Mouse (Mus musculus) kidney, postnatal 0 days (tissue): ENCODE measurements around the gene Lsm12. TPM values are rescaled to one million over a fixed set of nuclear protein-coding genes. Genes with fewer than 3 reads are reported as not detected.
A peak's percentile ranks its signal among the peaks of the same experiment; 100 is the strongest.

ENCODE experiments used
- ATAC-seq: fragments of 200-750 bp; cut with Nextera tagmentation; replicated peaks from 2 replicates; pipeline ENCODE4 v1.8.0; 2017; ENCODE audit warnings: low read depth, moderate number of reproducible peaks, moderate TSS enrichment, moderate library complexity; ENCODE audit not compliant: low FRiP score
- DNase-seq: peaks from one replicate; pipeline ENCODE4 v3.0.0-alpha.2; 2016; ENCODE audit warnings: low spot score
- H3K27ac ChIP-seq: fragments of 300-500 bp; sonication (generic); 2 replicates; pipeline ENCODE4 v1.5.1; 2014; ENCODE audit warnings: mild to moderate bottlenecking
- H3K27me3 ChIP-seq: fragments of 300-500 bp; sonication (generic); 2 replicates; pipeline ENCODE4 v1.6.1; 2014; ENCODE audit warnings: low read length, mixed read lengths; ENCODE audit not compliant: insufficient read depth
- H3K36me3 ChIP-seq: fragments of 300-500 bp; sonication (generic); 2 replicates; pipeline ENCODE4 v1.6.1; 2014; ENCODE audit warnings: low read length, mixed read lengths; ENCODE audit not compliant: insufficient read depth
- H3K4me1 ChIP-seq: fragments of 300-500 bp; sonication (generic); replicated peaks from 2 replicates; pipeline ENCODE4 v1.6.1; 2014; ENCODE audit warnings: antibody characterized with exemption, low read length, mixed read lengths; ENCODE audit not compliant: insufficient read depth
- H3K4me2 ChIP-seq: fragments of 300-500 bp; sonication (generic); 2 replicates; pipeline ENCODE4 v1.6.1; 2014; ENCODE audit warnings: mild to moderate bottlenecking, low read length, moderate library complexity, mixed read lengths
- H3K4me3 ChIP-seq: fragments of 300-500 bp; sonication (generic); replicated peaks from 2 replicates; pipeline ENCODE4 v1.5.1; 2014; ENCODE audit warnings: low read depth, low read length
- H3K9ac ChIP-seq: fragments of 300-500 bp; sonication (generic); 2 replicates; pipeline ENCODE4 v1.6.1; 2014; ENCODE audit warnings: low read depth, low read length
- H3K9me3 ChIP-seq: fragments of 300-500 bp; sonication (generic); replicated peaks from 2 replicates; pipeline ENCODE4 v1.6.1; 2016; ENCODE audit warnings: low read length, inconsistent platforms, mixed read lengths
- CTCF ChIP-seq: IDR thresholded peaks from 2 replicates; pipeline ENCODE4 v1.5.1; 2016; ENCODE audit warnings: antibody characterized with exemption, low read depth, mild to moderate bottlenecking, moderate library complexity
- WGBS: fragments of 180-500 bp; shearing (Covaris S2); extraction: QIAGEN DNeasy Blood & Tissue Kit; methylation state at CpG from one replicate; pipeline ENCODE4 v1.1.7; 2014; 5-methylcytosine and 5-hydroxymethylcytosine counted together
- polyA plus RNA-seq: library from polyadenylated mRNA; unstranded; fragments of >200 nt; fragmentation: Nextera tagmentation; extraction: Ambion mirVana; gene quantifications from 2 replicates; pipeline ENCODE4 v1.2.1, GENCODE M21; 2015

The Lsm12 gene
- polyA plus RNA-seq, 1 experiment from 2014 or later = 123 TPM

GRCm38 (mm10) chr11:102201408-102201821 is 16.3 kb upstream of the Lsm12 start:
- no peak overlapping the region for H3K9ac ChIP-seq
- WGBS = 78% methylated on average over 12 of the region's 12 CpGs
- no peaks in the 10 kb centered on the region for H3K9me3 ChIP-seq
- H3K4me3 ChIP-seq = no peak overlapping the region
- H3K36me3 ChIP-seq = peaks cover 60% of the 10 kb centered on the region
- H3K4me2 ChIP-seq = no peak overlapping the region
- ATAC-seq (no peak), DNase-seq (no peak)
- no peak overlapping the region for H3K27ac ChIP-seq
- no peaks in the 10 kb centered on the region for H3K27me3 ChIP-seq
- no peaks in the 10 kb centered on the region for H3K4me1 ChIP-seq
- TF ChIP-seq CTCF = peak; percentile 46

- H3K27me3 ChIP-seq = no peaks in the 10 kb centered on the region
- H3K36me3 ChIP-seq = peaks cover 62% of the 10 kb centered on the region
- H3K9ac ChIP-seq = no peak overlapping the region
- DNase-seq (no peak), ATAC-seq (no peak)
- TF ChIP-seq CTCF = no peak
- H3K27ac ChIP-seq = no peak overlapping the region
- no peaks in the 10 kb centered on the region for H3K9me3 ChIP-seq
- no peak overlapping the region for H3K4me2 ChIP-seq
- WGBS = 44% methylated on average over 9 of the region's 9 CpGs
- H3K4me3 ChIP-seq = no peak overlapping the region
- H3K4me1 ChIP-seq = no peaks in the 10 kb centered on the region
Measured at GRCm38 (mm10) chr11:102199856-102200255, 14.8 kb upstream of the Lsm12 start.

GRCm38 (mm10) chr11:102198245-102198644 is 13.1 kb upstream of the Lsm12 start:
- Histone ChIP-seq H3K27ac (no peak overlapping the region), H3K4me1 (no peaks in the 10 kb centered on the region), H3K27me3 (no peaks in the 10 kb centered on the region), H3K36me3 (peaks cover 57% of the 10 kb centered on the region), H3K4me2 (no peak overlapping the region), H3K4me3 (no peak overlapping the region), H3K9me3 (no peaks in the 10 kb centered on the region), H3K9ac (no peak overlapping the region)
- ATAC-seq = no peak
- 77% methylated on average over 6 of the region's 6 CpGs for WGBS
- peak; percentile 17; the same call in 1 of the 2 replicates for TF ChIP-seq CTCF
- DNase-seq = no peak

GRCm38 (mm10) chr11:102196018-102196797 is 11.1 kb upstream of the Lsm12 start:
- no peak for TF ChIP-seq CTCF
- Histone ChIP-seq H3K9me3 (no peaks in the 10 kb centered on the region), H3K4me2 (no peak overlapping the region), H3K27me3 (no peaks in the 10 kb centered on the region), H3K36me3 (peaks cover 46% of the 10 kb centered on the region), H3K9ac (no peak overlapping the region), H3K4me3 (no peak overlapping the region), H3K4me1 (no peaks in the 10 kb centered on the region), H3K27ac (no peak overlapping the region)
- ATAC-seq = no peak
- 87% methylated on average over 21 of the region's 21 CpGs for WGBS
- no peak for DNase-seq

GRCm38 (mm10) chr11:102193657-102194440 is 8.8 kb upstream of the Lsm12 start:
- no peak for ATAC-seq
- no peak for DNase-seq
- 74% methylated on average over 9 of the region's 9 CpGs for WGBS
- no peak overlapping the region for H3K4me2 ChIP-seq
- H3K4me3 ChIP-seq = no peak overlapping the region
- TF ChIP-seq CTCF = no peak
- H3K9me3 ChIP-seq = no peaks in the 10 kb centered on the region
- H3K27ac ChIP-seq = no peak overlapping the region
- H3K4me1 ChIP-seq = peaks cover 12% of the 10 kb centered on the region; the same call in 1 of the 2 replicates
- no peak overlapping the region for H3K9ac ChIP-seq
- H3K27me3 ChIP-seq = no peaks in the 10 kb centered on the region
- H3K36me3 ChIP-seq = peaks cover 36% of the 10 kb centered on the region

- Histone ChIP-seq H3K4me3 (no peak overlapping the region), H3K4me2 (peak overlapping the region; percentile 86), H3K4me1 (peaks cover 15% of the 10 kb centered on the region; the same call in 1 of the 2 replicates), H3K9ac (peak overlapping the region; percentile 69; the same call in 1 of the 2 replicates), H3K36me3 (peaks cover 15% of the 10 kb centered on the region), H3K9me3 (no peaks in the 10 kb centered on the region), H3K27me3 (no peaks in the 10 kb centered on the region), H3K27ac (no peak overlapping the region)
- 46% methylated on average over 4 of the region's 4 CpGs for WGBS
- DNase-seq = no peak
- no peak for TF ChIP-seq CTCF
- ATAC-seq = no peak
Measured at GRCm38 (mm10) chr11:102190848-102191247, 5.8 kb upstream of the Lsm12 start.
